Mouse (Mus musculus) megakaryocyte, adult 5-6 weeks (primary cell): Measurements from ENCODE around the gene Narfl. TPM values are rescaled to one million over a fixed set of nuclear protein-coding genes. Genes with fewer than 3 reads are reported as not detected.
"Not testable (repeated sequence)": the region's sequence is repeated elsewhere in the genome, so short reads cannot be mapped to it uniquely, and the experiment has no call there.

Experiments used
- ATAC-seq: 2 replicates; pipeline ENCODE4 v1.8.0; 2016; ENCODE audit warnings: mild to moderate bottlenecking, inconsistent platforms; ENCODE audit not compliant: poor library complexity, severe bottlenecking
- total RNA-seq, 2 experiments: library from RNA; stranded (forward) in 1 of 2; stranded (reverse) in 1 of 2; fragments of 153-499, 151-499 nt in 1 of 2; fragments of 221-1000, 200-1000 nt in 1 of 2; gene quantifications; 2 replicates each; pipeline versions ENCODE4 v1.2.3 to v1.2.4; 2015 to 2017

The Narfl gene
- total RNA-seq (2015) (11.6 and 14.5 TPM in 2 replicates), total RNA-seq (2017) (12.8 and 28.3 TPM in 2 replicates)

DNA sequence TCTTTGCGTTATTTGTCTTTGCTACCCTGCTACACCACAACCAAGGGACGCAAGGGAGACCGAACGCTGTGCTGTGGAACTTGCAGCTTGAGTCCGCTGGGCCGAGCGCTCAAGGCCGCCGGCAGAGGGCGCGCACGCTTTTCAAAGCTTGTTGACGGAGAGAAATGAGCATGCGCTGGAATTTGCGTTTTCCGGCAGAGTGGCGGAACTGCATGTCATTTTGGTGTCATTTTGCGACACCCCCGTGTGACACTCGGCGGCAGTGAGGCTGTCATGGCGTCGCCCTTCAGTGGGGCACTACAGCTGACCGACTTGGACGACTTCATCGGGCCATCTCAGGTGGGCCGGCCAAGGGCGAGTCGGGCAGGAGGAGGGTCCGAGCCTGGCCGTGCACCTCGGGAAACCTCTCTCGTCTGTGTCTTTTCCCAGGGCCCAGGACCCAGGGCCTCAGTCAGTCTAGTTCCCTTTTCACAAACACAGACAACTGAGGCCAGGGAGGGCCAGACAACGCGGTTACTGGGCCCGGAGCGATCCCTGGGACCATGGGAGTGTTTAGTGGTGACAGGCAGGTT lies at the start of gene Narfl:
Gene Narfl, plus strand, starts transcription at position 228 of the 572 bp plus-strand sequence.
- ATAC-seq, result peak; percentile 98

DNA sequence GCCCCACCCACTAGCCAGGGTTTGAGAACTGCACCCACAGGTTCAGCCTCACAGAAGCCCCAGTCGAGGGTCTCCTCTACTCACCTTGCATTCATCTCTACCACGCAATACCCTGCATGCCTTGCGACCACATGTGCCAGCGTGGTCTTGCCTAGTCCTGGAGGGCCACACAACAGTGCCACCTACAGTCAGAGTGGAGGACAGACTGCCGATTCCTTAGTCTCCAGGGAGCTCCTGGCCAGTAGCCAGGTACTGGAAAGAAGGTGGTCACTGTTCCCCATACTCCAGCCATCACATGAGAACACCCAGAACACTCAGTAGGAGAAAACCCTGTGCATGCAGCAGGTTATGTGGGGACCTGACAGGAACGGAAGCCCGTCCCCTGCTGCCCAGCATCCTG lies 49.7 kb upstream of the Narfl start:
- ATAC-seq, result no peak

DNA sequence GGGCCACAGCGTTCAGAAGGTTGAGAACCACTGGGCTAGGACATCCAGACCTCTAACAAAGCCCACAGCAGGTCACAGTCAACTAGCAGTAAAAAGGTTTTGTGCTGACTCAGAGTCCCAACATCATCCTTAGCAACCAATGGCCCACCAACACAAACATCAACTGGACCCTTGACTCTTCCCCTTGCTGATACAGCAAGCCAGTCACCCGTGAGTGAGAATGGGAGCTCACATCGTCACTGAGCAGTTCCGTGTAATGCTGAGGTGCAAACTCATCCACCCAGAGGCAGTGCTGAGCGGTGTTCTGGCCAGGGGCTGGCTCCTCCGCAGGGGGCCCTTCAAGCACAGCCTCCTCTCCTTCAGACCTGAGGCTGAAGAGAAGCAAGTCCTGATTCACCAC lies 48.3 kb upstream of the Narfl start:
- no peak for ATAC-seq

DNA sequence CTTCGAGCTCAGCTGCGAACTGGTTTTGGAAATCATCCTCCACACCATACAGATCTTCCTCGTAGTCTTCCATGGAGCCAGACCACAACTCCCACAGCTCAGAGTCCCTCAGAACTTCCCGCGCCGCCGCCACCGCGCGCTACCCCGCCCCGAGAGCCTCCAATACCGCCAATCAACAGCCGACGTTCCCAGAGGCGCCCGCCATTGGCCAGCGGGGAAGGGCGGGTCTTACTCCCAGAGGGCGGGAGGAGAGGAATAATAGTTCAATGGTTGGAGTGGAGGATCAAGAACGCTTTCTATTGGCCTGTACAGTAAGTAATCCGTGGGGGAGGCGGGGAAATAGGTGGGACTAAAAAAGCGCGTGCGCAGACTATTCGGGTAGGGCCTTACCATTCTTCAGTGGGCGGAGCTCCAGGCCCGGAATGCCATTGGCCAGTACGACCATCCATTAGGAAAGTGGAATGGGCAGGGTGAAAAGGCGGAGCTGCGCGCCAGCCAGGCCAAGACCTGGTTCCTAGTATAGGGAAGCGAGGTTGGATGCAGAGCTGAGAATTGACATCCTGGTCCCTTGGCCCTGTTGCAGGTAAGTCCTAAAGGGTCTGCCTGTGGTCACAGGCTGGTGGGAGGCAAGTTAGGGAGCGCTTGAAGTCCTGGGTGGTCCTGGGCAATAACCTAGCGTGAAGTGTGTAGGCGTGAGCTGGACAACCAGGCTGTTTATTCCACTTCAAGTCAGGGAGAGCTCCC lies 46.1 kb upstream of the Narfl start, which contains the start of the genes Chtf18 and Rpusd1:
Gene Chtf18, minus strand, starts transcription at position 155 of the 744 bp plus-strand sequence.
Gene Rpusd1, plus strand, starts transcription at position 406 of the 744 bp plus-strand sequence.
- peak; percentile 95 for ATAC-seq

DNA sequence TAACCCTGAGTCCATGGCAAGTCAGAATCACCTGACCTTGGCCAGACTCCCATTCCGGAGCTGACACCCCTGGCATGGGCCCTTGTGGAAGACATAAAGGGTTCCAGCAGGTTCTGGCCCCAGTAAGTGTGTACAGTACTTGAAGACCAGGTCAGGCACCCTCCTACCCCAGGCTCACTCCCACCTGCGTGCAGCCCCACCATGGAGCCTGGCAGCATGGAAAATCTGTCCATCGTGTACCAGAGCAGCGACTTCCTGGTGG lies 45.6 kb upstream of the Narfl start:
- no peak for ATAC-seq

DNA sequence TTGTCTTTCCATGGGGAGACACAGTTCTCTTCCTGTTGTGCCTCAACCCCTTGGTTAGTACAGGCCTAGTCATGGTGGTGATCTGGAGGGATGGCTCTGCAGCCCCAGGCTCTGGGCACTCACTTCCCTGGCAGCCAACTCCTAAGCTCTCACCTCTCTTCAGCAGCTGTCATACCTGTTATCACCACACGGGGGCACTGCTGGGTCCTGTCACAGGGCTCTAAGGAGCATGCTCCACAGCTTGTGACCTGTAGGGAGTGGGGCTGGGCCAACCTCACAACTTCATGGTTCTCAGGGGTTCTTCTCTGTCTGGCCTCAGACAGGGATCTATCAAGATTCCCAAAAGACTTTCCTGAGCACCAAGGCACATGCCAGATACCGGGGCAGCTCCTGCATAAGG lies 41.5 kb upstream of the Narfl start:
- peak; percentile 51 for ATAC-seq

DNA sequence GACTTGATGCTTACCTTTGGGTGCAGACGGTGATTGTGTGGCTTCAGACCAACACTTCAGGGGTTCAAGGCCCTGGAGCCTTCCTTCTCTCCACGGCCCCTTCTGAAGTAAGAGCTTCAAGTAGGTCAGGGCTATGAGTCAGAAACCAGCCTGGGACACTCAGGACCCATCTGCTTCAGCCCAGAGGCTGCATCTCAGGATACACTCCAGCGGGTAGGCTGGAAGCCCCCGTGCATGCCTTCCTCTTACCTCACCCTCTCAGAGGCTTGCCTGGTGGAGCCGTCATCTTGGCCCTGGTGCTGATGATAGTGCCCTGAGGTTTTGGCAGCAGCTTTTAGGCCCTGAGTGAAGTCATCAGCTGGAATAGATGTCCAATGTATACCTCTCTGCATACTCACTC lies 38.3 kb upstream of the Narfl start:
- no peak for ATAC-seq

DNA sequence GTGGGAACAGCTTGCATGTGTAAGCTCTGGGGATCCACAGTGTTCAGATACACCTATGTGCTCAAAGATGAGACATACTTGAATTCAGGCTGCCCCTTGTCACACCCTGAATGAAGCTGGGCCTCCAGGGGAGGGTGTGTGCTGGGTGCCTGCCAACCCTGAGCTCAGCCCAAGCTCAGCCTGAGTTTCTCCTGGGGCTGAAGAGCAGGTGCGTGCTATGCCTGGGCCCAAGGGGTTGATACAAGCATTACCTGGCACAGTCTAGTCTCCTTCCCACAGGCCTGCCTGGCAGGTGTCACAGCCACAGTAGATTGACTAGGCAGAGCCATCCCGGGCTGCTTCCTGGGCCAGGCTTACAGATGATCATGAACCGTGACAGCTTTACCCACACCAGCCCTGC lies 37.8 kb upstream of the Narfl start, which contains the start of gene Mslnl:
Gene Mslnl, plus strand, starts transcription at position 298 of the 400 bp plus-strand sequence.
- ATAC-seq, result no peak

DNA sequence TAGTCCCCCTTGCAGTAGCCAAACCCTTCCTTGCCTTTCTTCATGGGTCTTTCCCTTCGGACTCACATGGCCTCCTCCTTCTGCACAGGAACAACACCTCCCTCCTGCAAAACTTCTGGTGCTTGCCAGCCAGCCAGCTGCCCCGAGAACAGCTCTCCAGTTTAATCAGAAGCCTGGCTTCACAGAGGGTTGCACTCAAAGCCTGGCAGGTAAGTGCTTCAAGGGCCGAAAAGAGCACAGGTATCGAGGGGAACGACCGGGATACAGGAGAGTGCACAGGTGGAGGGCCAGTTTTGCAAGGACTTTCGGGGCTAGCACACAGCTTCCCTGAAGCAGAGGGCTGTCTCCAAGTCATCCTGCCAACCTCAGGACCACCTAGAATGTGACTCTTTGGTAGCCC lies 34.7 kb upstream of the Narfl start:
- ATAC-seq, result no peak

DNA sequence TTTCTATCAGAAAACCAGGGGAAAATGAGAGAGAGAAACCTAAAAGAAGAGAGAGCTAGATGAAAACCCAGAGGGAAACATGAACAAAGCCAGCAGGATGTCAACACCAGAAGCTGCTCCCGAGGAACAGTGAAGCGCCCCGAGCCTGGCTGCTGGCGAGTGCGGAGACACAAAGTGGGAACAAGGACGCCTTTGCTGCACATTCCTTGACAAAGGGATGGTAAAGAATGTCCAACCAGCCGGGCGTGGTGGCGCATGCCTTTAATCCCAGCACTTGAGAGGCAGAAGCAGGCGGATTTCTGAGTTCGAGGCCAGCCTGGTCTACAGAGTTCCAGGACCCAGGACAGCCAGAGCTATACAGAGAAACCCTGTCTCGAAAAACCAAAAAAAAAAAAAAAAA lies 32.1 kb upstream of the Narfl start:
- not testable (repeated sequence) for ATAC-seq

DNA sequence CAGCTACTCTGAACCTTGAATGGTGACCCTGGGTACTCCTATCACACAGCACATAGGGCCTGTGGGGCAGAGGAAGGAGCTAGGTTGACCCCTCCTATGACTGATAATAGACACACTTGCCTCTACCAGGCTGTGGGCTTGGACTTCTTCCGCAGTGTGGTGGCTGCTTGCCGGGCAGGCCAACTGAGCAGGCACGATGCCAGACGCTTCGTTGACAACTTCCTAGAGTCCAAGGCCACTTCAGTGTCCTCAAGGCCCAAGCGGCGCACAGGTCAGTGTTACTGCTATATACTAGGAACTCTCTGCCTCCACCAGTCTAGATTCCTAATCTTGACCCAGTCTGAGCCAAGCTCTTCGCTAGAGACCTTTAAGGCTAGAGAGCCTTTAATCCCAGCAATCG lies 29.7 kb upstream of the Narfl start:
- ATAC-seq, result no peak

DNA sequence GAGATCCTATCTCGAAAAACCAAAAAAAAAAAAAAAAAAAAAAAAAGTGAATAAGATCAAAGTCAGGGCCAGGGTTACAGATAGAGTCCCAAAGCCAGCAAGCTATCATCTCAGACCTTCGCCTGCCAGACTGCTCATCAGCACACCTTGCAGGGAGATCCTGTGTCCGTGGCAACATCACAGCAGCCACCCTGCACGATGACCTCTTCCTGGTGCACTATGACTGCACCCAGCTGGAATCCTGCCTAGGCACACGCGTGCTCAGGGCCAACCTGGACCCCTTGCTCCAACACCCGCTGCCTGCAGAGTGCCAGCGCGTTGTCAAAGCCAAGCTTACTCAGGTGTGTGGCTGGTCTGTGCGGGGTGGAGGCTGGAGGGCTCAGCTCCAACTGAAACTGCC lies 29.3 kb upstream of the Narfl start:
- ATAC-seq, result no peak

DNA sequence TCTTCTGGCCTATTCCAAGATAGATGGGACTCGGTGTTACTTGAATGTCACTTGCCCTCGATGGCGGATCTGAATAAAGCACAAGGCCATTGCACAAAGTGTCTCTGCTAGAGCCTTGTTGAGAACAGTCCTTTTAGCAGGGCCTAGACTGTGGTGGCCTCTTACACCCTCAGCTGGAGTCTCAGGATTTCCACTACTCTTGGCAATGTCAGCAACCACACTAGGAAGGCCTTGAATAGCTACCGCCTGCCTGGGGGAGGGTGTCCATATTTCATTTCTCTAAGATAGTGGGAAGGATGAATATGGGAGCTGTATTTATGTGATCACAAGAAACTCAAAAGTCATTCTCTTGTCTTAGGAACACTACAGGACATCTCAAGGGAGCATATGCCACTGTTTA lies 25.3 kb upstream of the Narfl start:
- no peak for ATAC-seq

DNA sequence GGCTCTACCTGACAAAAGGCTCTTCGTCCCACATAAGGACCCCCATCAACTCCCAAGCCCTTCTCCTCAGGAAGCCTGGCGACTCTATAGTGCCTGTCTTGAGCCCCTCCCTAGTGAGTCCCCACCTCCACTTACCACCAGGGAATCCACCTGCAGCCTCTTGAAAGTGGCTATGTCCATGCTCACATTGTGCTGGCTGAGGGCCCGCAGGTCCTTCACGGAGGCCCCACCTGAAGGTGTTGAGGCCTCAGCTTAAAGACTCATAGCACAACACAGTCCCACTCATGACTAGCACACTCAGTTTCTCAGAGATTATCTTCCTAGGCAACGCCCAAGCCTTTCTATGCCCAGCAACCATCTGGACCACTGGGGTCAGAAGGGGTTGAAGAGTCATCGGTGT lies 24.3 kb upstream of the Narfl start:
- ATAC-seq, result no peak

DNA sequence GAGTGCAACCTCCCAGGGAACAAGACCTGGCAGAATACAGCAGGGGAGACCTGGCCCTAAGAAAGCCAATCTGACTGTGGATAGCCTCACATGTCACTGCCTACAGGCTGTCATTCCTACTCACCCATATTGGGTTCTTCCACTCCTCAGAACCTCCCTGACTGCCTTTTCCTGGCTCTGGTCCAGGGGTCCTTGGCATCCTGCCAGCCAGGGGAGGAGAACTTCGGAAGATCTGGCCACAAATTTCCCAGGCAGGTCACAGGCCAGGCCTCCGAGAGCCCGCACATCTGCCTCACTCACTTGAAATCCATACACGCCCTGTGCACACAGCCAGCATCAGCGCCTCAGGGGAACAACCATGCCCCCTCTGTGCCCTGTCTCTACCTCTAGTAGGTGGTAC lies 22.1 kb upstream of the Narfl start:
- ATAC-seq, result no peak

DNA sequence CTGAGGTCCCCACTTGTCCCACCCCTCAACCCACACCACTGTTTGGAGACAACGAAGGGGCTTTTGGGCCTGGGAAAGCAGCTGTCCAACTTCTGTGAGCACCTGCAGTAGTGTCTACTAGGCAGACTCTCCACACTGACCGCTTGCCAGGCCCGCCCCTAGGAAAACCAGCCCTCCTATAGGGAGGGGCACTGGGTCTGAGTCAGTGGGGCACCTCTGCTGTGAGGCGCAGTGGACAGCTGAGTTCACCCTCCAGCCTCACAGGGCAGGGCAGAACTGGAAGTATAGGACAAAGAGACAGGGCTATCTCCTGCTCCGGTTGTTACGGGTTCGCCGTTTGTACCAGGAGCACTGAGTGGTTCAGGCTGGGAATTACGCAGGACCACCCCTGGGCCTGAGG lies 19.3 kb upstream of the Narfl start, which contains the start of gene Msln:
Gene Msln, minus strand, starts transcription at position 138 of the 400 bp plus-strand sequence.
- no peak for ATAC-seq

DNA sequence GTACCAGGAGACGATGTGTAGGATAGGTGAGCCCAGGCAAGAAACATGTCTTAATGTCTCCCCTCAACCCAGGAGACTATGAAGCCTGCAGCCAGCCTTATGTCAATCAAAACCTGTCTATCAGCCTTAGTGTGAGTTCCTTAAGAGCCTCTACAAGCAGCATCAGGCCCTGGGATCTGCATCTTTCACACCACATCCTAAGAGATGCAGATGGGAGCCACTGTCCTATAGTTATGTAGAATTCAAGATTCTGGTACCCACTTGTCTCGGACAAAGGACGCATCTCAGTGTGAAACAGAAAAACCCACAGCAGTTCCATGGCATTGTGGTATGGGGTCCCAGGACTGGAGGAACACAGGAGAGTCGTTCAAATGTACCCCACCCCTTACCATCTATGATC lies 18.5 kb upstream of the Narfl start:
- ATAC-seq, result no peak

DNA sequence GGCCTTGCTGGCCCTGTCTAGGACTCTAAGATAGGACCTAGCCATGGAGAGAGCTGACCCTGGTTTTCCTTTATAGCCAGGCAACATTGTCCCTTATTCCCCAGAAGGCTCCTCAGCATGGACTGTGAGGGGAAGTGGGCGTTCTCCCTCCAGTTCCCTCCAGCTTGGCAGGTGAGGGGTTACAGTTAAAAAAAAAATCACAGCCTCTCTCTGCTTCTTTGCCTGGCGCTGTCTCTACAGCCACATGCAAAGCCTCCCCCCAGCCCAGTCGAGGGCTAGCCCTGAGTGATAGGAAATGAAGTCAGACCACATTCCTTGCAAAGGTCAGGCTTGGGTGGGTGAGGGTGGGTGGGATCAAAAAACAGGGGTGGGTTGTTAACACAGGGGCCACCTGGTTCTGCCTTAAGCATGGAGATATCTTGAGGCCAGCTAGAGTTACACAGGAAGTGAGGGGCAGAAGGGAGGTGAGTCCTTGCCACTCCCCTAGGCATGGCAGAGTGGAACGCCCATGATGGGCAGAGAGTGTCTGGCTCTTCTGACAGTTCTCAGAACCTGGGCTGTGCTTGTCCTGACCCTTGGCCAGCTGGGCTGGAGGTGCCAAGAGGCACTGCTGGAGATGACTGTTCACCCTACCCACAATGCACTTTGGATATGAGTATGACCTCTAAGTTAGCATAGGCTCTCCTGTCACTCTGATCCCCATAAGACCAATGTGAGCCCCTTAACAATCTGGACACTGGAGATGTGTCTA lies 17.8 kb upstream of the Narfl start:
- ATAC-seq, result no peak

DNA sequence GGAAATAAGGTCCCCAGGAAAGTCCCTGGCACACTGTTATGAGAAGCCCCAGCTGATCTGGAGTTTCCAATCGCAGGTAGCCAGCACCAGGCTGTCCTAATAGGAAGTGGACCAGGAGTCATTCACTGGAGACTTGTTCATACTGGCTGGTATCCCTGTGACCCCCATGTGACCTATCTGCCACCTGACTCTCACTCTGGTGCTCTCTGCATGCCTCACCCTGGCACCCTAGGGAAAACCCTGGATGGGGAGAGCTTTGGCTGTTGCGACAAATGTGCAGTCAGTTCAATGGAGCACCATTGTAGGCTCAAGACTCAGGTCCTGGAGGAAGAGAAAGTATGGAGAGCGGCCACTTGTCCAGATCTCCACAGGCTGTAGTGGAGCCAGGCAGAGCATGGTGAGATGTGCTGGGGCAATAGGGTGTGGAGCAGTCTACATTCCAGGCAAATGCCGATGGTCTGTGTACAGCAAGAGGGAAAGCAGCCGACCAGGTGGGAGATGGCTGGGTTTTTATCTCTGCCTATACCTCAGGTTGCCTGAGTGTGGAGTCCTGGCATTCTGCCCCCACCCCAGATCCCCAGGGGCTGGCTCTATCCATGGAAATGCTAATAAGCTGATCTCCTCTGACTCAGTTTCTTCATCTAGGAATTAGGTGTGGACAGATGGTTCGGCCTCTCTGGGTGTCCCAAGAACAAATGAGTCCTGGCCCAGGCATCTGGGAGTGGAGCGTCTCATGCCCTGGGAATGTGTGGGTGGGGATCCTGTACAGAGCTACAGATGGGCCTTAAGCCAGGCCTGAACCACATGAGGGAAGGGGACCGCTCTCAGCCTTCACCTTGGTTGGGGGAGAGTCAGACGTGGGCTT lies 17.0 kb upstream of the Narfl start:
- ATAC-seq, result no peak

DNA sequence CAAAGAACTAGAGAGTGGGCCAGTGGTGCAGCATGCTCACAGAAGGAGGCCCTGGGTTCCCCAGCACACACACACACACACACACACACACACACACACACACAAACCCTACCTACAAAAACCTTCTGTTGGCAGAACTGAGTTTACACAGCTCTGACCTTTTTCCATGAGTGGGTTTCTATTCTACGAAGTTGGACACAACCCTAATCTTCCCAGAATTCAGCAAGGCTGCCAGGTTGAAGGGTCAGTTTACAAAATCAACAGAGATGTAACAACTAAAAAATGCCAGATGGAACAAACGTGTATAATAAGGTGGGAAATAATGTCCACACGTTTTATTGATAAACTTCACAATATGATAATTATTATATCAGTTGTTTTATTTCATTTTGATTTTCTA lies 15.9 kb upstream of the Narfl start:
- ATAC-seq, result no peak

DNA sequence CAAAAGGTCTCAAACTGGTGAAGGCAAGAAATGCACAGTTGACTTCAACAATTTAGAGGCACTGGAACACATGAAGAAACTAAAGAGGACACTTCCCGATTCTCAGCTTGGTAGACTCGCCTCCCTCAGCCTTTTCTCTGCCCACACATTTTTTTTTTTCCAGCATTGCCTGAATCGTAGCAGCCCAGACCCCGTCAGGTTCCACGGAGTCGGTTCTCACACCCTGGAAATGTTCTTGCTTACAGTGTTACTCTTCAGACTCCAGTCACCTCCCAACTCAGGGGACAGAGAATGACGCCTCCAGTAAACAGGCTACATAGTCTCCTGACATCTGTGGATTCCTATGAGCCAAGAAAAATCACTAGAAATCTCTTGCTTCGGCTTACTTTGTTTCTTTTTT lies 13.4 kb upstream of the Narfl start:
- ATAC-seq, result no peak
